19 mouse cellular contexts compared by ENCODE assay signal in genomic region chr9:111174071-111174470, GRCm38 (mm10).
"Had no signal": no experiment of that assay in that cellular context is flagged by ENCODE, and none has a peak within 500 bp of the region (broad histone marks: within the 10 kb centered on the region; RNA-seq: fewer than 3 reads in every experiment).

No protein-coding gene starts in this region.

- H3K4me1 ChIP-seq: liver, embryonic 15.5 days; midbrain, embryonic 12.5 days; neural tube, embryonic 13.5 days; neural tube, embryonic 15.5 days; stomach, embryonic 15.5 days had no signal

- H3K27ac ChIP-seq: liver, embryonic 13.5 days; liver, embryonic 15.5 days; midbrain, embryonic 12.5 days; neural tube, embryonic 13.5 days; neural tube, embryonic 15.5 days; stomach, embryonic 15.5 days; stomach, postnatal 0 days had no signal

- H3K36me3 ChIP-seq: liver, embryonic 13.5 days; liver, embryonic 15.5 days; midbrain, embryonic 12.5 days; neural tube, embryonic 13.5 days; stomach, embryonic 15.5 days had no signal

- DNase-seq: liver, embryonic 13.5 days; lung, adult 18-20 months; lung, embryonic 14.5 days; lung, postnatal 10 days; lung, postnatal 4 days; midbrain, embryonic 14.5 days; retina, postnatal 1 day; right cerebral cortex, postnatal 14 days; thymus, adult 2 months; thymus, postnatal 25 days; thymus, postnatal 4 days had no signal

- ATAC-seq: midbrain, embryonic 16.5 days had no signal

- H3K4me3 ChIP-seq: liver, embryonic 13.5 days; liver, embryonic 15.5 days; midbrain, embryonic 12.5 days; myocyte; neural tube, embryonic 13.5 days; neural tube, embryonic 15.5 days; stomach, embryonic 15.5 days had no signal

- H3K9me3 ChIP-seq: liver, embryonic 13.5 days; liver, embryonic 15.5 days; midbrain, embryonic 12.5 days; neural tube, embryonic 13.5 days; neural tube, embryonic 15.5 days; stomach, embryonic 15.5 days had no signal

- H3K27me3 ChIP-seq: liver, embryonic 13.5 days; liver, embryonic 15.5 days; midbrain, embryonic 12.5 days; neural tube, embryonic 13.5 days; neural tube, embryonic 15.5 days; stomach, embryonic 15.5 days had no signal
